Mouse (Mus musculus) heart, embryonic 11.5 days (tissue): Measurements from ENCODE around the gene Gstm4. TPM values are rescaled to one million over a fixed set of nuclear protein-coding genes. Genes with fewer than 3 reads are reported as not detected.

Experiments used
- ATAC-seq: fragments of 200-750 bp; cut with Nextera tagmentation; replicated peaks from 2 replicates; pipeline ENCODE4 v1.8.0; 2017; ENCODE audit warnings: moderate library complexity; ENCODE audit not compliant: insufficient number of reproducible peaks, low FRiP score, low TSS enrichment
- H3K27ac ChIP-seq: fragments of 300-500 bp; sonication (generic); 2 replicates; pipeline ENCODE4 v1.5.1; 2014; ENCODE audit warnings: mild to moderate bottlenecking, low read depth, low read length
- H3K27me3 ChIP-seq: fragments of 300-500 bp; sonication (generic); 2 replicates; pipeline ENCODE4 v1.6.1; 2014; ENCODE audit warnings: mild to moderate bottlenecking, low read length, mixed read lengths; ENCODE audit not compliant: control insufficient read depth, insufficient read depth
- H3K36me3 ChIP-seq: fragments of 300-500 bp; sonication (generic); 2 replicates; pipeline ENCODE4 v1.6.1; 2014; ENCODE audit warnings: mild to moderate bottlenecking, low read length, moderate library complexity, mixed read lengths; ENCODE audit not compliant: control insufficient read depth, insufficient read depth
- H3K4me1 ChIP-seq: fragments of 300-500 bp; sonication (generic); 2 replicates; pipeline ENCODE4 v1.6.1; 2014; ENCODE audit warnings: low read length; ENCODE audit not compliant: control insufficient read depth, insufficient read depth
- H3K4me2 ChIP-seq: fragments of 300-500 bp; sonication (generic); 2 replicates; pipeline ENCODE4 v1.6.1; 2014; ENCODE audit warnings: mild to moderate bottlenecking, moderate library complexity
- H3K4me3 ChIP-seq: fragments of 300-500 bp; sonication (generic); 2 replicates; pipeline ENCODE4 v1.5.1; 2014; ENCODE audit warnings: low read depth, low read length
- H3K9ac ChIP-seq: fragments of 300-500 bp; sonication (generic); 2 replicates; pipeline ENCODE4 v1.6.1; 2014; ENCODE audit warnings: mild to moderate bottlenecking, low read depth, low read length, moderate library complexity
- H3K9me3 ChIP-seq: fragments of 300-500 bp; sonication (generic); replicated peaks from 2 replicates; pipeline ENCODE4 v1.6.1; 2016; ENCODE audit warnings: low read length; ENCODE audit not compliant: control insufficient read depth
- WGBS: fragments of 180-500 bp; shearing (Covaris S2); extraction: QIAGEN DNeasy Blood & Tissue Kit; methylation state at CpG from one replicate; pipeline ENCODE4 v1.1.7; 2014; ENCODE audit not compliant: insufficient replicate concordance; 5-methylcytosine and 5-hydroxymethylcytosine counted together
- polyA plus RNA-seq: library from polyadenylated mRNA; unstranded; fragments of >200 nt; fragmentation: Nextera tagmentation; extraction: Ambion mirVana; gene quantifications from 2 replicates; pipeline ENCODE4 v1.2.1, GENCODE M21; 2014

The Gstm4 gene
- 14.7 and 17.7 TPM in 2 replicates for polyA plus RNA-seq

GRCm38 (mm10) chr3:108044394-108045140 lies at the start of gene Gstm4:
TSS of gene Gstm4 (minus strand) at chr3:108044894.
- peak within 1 kb of the TSS; percentile 56 for H3K4me3 ChIP-seq
- H3K27me3 ChIP-seq = no peaks in the 10 kb centered on the region
- H3K9ac ChIP-seq = peak within 1 kb of the TSS; percentile 72
- peak within 1 kb of the TSS; percentile 87 for H3K4me2 ChIP-seq
- H3K36me3 ChIP-seq = no peaks in the 10 kb centered on the region
- H3K4me1 ChIP-seq = peaks cover 4% of the 10 kb centered on the region; the same call in 1 of the 2 replicates
- ATAC-seq = peak; percentile 88
- H3K27ac ChIP-seq = peak within 1 kb of the TSS; percentile 72
- WGBS = 5% methylated on average over 29 of the region's 29 CpGs
- no peaks in the 10 kb centered on the region for H3K9me3 ChIP-seq

- no peak overlapping the region for H3K27ac ChIP-seq
- WGBS = 60% methylated on average over 1 of the region's 1 CpGs
- H3K9ac ChIP-seq = 0 out of 2 replicates have a peak overlapping the region, but pooled peaks have one; percentile 2
- H3K36me3 ChIP-seq = no peaks in the 10 kb centered on the region
- no peaks in the 10 kb centered on the region for H3K9me3 ChIP-seq
- H3K27me3 ChIP-seq = no peaks in the 10 kb centered on the region
- no peak overlapping the region for H3K4me3 ChIP-seq
- no peak for ATAC-seq
- H3K4me2 ChIP-seq = no peak overlapping the region
- H3K4me1 ChIP-seq = peaks cover 9% of the 10 kb centered on the region; the same call in 1 of the 2 replicates
Measured at GRCm38 (mm10) chr3:108094146-108094545, 49.5 kb upstream of the Gstm4 start.

GRCm38 (mm10) chr3:108093306-108093705 lies 48.6 kb upstream of the Gstm4 start:
- H3K27ac ChIP-seq = no peak overlapping the region
- H3K36me3 ChIP-seq = no peaks in the 10 kb centered on the region
- no peak overlapping the region for H3K4me2 ChIP-seq
- H3K9me3 ChIP-seq = no peaks in the 10 kb centered on the region
- H3K4me1 ChIP-seq = peaks cover 13% of the 10 kb centered on the region
- ATAC-seq = no peak
- no peaks in the 10 kb centered on the region for H3K27me3 ChIP-seq
- 61% methylated on average over 6 of the region's 6 CpGs for WGBS
- H3K9ac ChIP-seq = no peak overlapping the region
- H3K4me3 ChIP-seq = no peak overlapping the region

- WGBS = 75% methylated on average over 15 of the region's 15 CpGs
- H3K9me3 ChIP-seq = no peaks in the 10 kb centered on the region
Measured at GRCm38 (mm10) chr3:108092536-108093115, 47.9 kb upstream of the Gstm4 start, which contains the start of gene Gnat2. TSS of gene Gnat2 (plus strand) at chr3:108092789.

GRCm38 (mm10) chr3:108092030-108092429 lies 47.3 kb upstream of the Gstm4 start:
- Histone ChIP-seq H3K4me3 (no peak overlapping the region), H3K4me2 (no peak overlapping the region), H3K27me3 (no peaks in the 10 kb centered on the region), H3K27ac (no peak overlapping the region), H3K9me3 (no peaks in the 10 kb centered on the region), H3K9ac (no peak overlapping the region), H3K4me1 (peaks cover 16% of the 10 kb centered on the region), H3K36me3 (no peaks in the 10 kb centered on the region)
- 74% methylated on average over 6 of the region's 6 CpGs for WGBS
- ATAC-seq = no peak

More at GRCm38 (mm10) chr3:108092536-108093115, 47.9 kb upstream of the Gstm4 start, which contains the start of gene Gnat2:
- no peak for ATAC-seq
- Histone ChIP-seq H3K36me3 (no peaks in the 10 kb centered on the region), H3K4me3 (no peak within 1 kb of the TSS), H3K27me3 (no peaks in the 10 kb centered on the region), H3K27ac (no peak within 1 kb of the TSS), H3K4me1 (peaks cover 13% of the 10 kb centered on the region), H3K9ac (no peak within 1 kb of the TSS), H3K4me2 (no peak within 1 kb of the TSS)

GRCm38 (mm10) chr3:108090561-108090960 lies 45.9 kb upstream of the Gstm4 start:
- H3K36me3 ChIP-seq = no peaks in the 10 kb centered on the region
- no peak overlapping the region for H3K27ac ChIP-seq
- H3K9ac ChIP-seq = no peak overlapping the region
- peaks cover 16% of the 10 kb centered on the region for H3K4me1 ChIP-seq
- H3K4me3 ChIP-seq = no peak overlapping the region
- 83% methylated on average over 2 of the region's 2 CpGs for WGBS
- no peaks in the 10 kb centered on the region for H3K27me3 ChIP-seq
- no peak overlapping the region for H3K4me2 ChIP-seq
- no peak for ATAC-seq
- no peaks in the 10 kb centered on the region for H3K9me3 ChIP-seq

- H3K4me3 ChIP-seq = no peak overlapping the region
- no peaks in the 10 kb centered on the region for H3K36me3 ChIP-seq
- H3K9ac ChIP-seq = no peak overlapping the region
- H3K4me2 ChIP-seq = no peak overlapping the region
- H3K9me3 ChIP-seq = no peaks in the 10 kb centered on the region
- H3K27ac ChIP-seq = no peak overlapping the region
- H3K27me3 ChIP-seq = no peaks in the 10 kb centered on the region
- WGBS = 37% methylated on average over 2 of the region's 2 CpGs
- H3K4me1 ChIP-seq = peaks cover 17% of the 10 kb centered on the region
- no peak for ATAC-seq
Measured at GRCm38 (mm10) chr3:108089916-108090315, 45.2 kb upstream of the Gstm4 start.

GRCm38 (mm10) chr3:108088842-108089380 lies 44.2 kb upstream of the Gstm4 start:
- no peaks in the 10 kb centered on the region for H3K36me3 ChIP-seq
- H3K9me3 ChIP-seq = no peaks in the 10 kb centered on the region
- H3K9ac ChIP-seq = no peak overlapping the region
- no peak overlapping the region for H3K27ac ChIP-seq
- ATAC-seq = no peak
- peaks cover 27% of the 10 kb centered on the region for H3K4me1 ChIP-seq
- H3K4me2 ChIP-seq = no peak overlapping the region
- 41% methylated on average over 5 of the region's 5 CpGs for WGBS
- H3K27me3 ChIP-seq = no peaks in the 10 kb centered on the region
- H3K4me3 ChIP-seq = no peak overlapping the region
